Mouse (Mus musculus): ENCODE measurements around the gene Vmn1r175. TPM values are rescaled to one million over a fixed set of nuclear protein-coding genes. Genes with fewer than 3 reads are reported as not detected.
"Not testable (repeated sequence)": the region's sequence is repeated elsewhere in the genome, so short reads cannot be mapped to it uniquely, and the experiment has no call there.

Gene Vmn1r175
- not detected in 2 replicates for total RNA-seq (2012; rRNA removed)
- polyA plus RNA-seq (2012; ENCODE audit: insufficient read depth in 1 of 2, insufficient read length in 2 of 2, low read depth in 1 of 2, low replicate concordance in 2 of 2, missing spikeins in 1 of 2) = not detected

GRCm38 (mm10) chr7:23810543-23810942 lies at the start of gene Vmn1r175:
Vmn1r175 (minus strand) TSS chr7:23810643.
- H3K4me1 ChIP-seq (ENCODE audit: control insufficient read depth in 1 of 2, insufficient read depth in 2 of 2, low read length in 2 of 2); H3K27ac ChIP-seq (ENCODE audit: control insufficient read depth, low read depth, low read length); H3K4me3 ChIP-seq (ENCODE audit: control insufficient read depth in 1 of 2, insufficient read depth in 1 of 2, low read depth in 2 of 2, low read length in 2 of 2); H3K36me3 ChIP-seq (ENCODE audit: control insufficient read depth in 1 of 2, insufficient read depth in 2 of 2, low read length in 2 of 2); H3K27me3 ChIP-seq (ENCODE audit: control insufficient read depth in 1 of 2, insufficient read depth in 2 of 2, low read length in 2 of 2); H3K79me2 ChIP-seq (ENCODE audit: control insufficient read depth, insufficient read depth, low read length, poor library complexity); DNase-seq (ENCODE audit: low read depth, low spot score); H3K9me3 ChIP-seq (replicated peaks; ENCODE audit: insufficient read depth, low read length); H3K9ac ChIP-seq (ENCODE audit: control insufficient read depth, low read depth, low read length, poor library complexity, severe bottlenecking): not testable (repeated sequence)

DNA sequence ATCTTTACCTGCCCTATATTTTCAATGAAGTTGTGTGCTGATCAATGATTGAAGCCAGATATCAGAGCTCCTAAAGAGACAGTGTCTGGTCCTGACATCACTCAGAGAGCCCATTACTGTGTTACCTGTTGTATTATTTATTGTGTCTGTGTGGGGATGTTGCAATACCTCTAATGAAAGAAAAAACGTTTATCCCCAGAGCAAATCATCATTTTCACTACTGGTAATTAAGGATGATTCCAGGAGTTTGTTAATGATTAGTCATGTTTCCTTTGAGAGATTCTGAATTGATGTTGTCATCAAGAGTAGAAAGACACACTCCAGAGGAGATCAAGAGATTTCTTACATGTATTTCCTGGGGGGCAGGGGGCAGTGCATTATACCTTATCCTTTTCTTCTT lies 26.8 kb upstream of the Vmn1r175 start, which contains the start of gene Vmn1r176:
Gene Vmn1r176, minus strand, starts transcription at position 101 of the 400 bp plus-strand sequence.
- H3K4me1 ChIP-seq (ENCODE audit: control insufficient read depth in 1 of 2, insufficient read depth in 2 of 2, low read length in 2 of 2); DNase-seq (ENCODE audit: low read depth, low spot score); H3K9ac ChIP-seq (ENCODE audit: control insufficient read depth, low read depth, low read length, poor library complexity, severe bottlenecking): not testable (repeated sequence)

DNA sequence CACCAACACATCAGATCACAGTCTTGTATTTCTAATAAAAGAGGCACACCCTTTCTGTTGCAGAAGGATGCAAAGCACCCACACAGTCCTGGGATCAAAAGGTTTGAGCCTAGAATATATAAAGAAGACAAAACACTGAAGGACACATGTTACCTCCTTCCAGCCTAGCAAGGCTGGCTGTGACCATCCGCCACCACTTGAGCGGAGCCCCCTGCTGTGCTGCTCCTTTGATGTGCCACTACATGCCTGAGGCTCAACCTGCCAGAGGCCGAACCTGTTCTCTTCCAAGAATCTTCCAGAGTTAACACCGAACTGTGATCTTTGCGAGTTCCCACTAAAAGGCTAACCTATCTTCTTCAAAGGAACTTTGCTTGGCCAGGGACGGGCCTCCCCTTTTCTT lies 25.9 kb downstream of the Vmn1r175 start:
- Histone ChIP-seq H3K79me2 (ENCODE audit: control insufficient read depth, insufficient read depth, low read length, poor library complexity) (no peaks in the 10 kb centered on the region), H3K9ac (ENCODE audit: control insufficient read depth, low read depth, low read length, poor library complexity, severe bottlenecking) (no peak overlapping the region), H3K4me3 (ENCODE audit: control insufficient read depth in 1 of 2, insufficient read depth in 1 of 2, low read depth in 2 of 2, low read length in 2 of 2) (no peak overlapping the region), H3K9me3 (replicated peaks; ENCODE audit: insufficient read depth, low read length) (no peaks in the 10 kb centered on the region), H3K4me1 (ENCODE audit: control insufficient read depth in 1 of 2, insufficient read depth in 2 of 2, low read length in 2 of 2) (no peaks in the 10 kb centered on the region), H3K27me3 (ENCODE audit: control insufficient read depth in 1 of 2, insufficient read depth in 2 of 2, low read length in 2 of 2) (no peaks in the 10 kb centered on the region), H3K27ac (ENCODE audit: control insufficient read depth, low read depth, low read length) (no peak overlapping the region), H3K36me3 (ENCODE audit: control insufficient read depth in 1 of 2, insufficient read depth in 2 of 2, low read length in 2 of 2) (no peaks in the 10 kb centered on the region)
- TF ChIP-seq MAFK (IDR thresholded peaks at IDR 0.05; ENCODE audit: borderline replicate concordance, low read depth, low read length) (no peak), TBP (IDR thresholded peaks at IDR 0.05; ENCODE audit: low read depth, low read length) (no peak), RAD21 (IDR thresholded peaks at IDR 0.05; ENCODE audit: low read depth, low read length) (no peak), MYC (IDR thresholded peaks at IDR 0.05; ENCODE audit: low read depth, low read length) (no peak), HCFC1 (IDR thresholded peaks at IDR 0.05; ENCODE audit: low read depth, low read length) (no peak), RCOR1 (IDR thresholded peaks at IDR 0.05; ENCODE audit: low read depth, low read length) (no peak), USF1 (IDR thresholded peaks at IDR 0.05; ENCODE audit: low read depth, low read length) (no peak), JUND (IDR thresholded peaks at IDR 0.05; ENCODE audit: low read depth, low read length) (no peak), ZMIZ1 (IDR thresholded peaks at IDR 0.05; ENCODE audit: low read depth, low read length) (no peak), CTCF (IDR thresholded peaks at IDR 0.05 in 2 of 3, conservative IDR thresholded peaks at IDR 0.05 in 1 of 3; ENCODE audit: control insufficient read depth in 1 of 3, insufficient read depth in 1 of 3, low read depth in 2 of 3, low read length in 3 of 3, poor library complexity in 1 of 3, severe bottlenecking in 1 of 3) (no peak), UBTF (IDR thresholded peaks at IDR 0.05; ENCODE audit: borderline replicate concordance, insufficient read depth, low read depth, low read length) (no peak), ZC3H11A (IDR thresholded peaks at IDR 0.05; ENCODE audit: low read depth, low read length) (no peak), GATA1 (IDR thresholded peaks at IDR 0.05; ENCODE audit: low read depth, low read length) (no peak), KAT2A (conservative IDR thresholded peaks at IDR 0.05; ENCODE audit: low read depth, low read length) (no peak), NRF1 (IDR thresholded peaks at IDR 0.05; ENCODE audit: insufficient read depth, low read depth, low read length, poor library complexity, severe bottlenecking) (no peak), CHD1 (IDR thresholded peaks at IDR 0.05; ENCODE audit: low read depth, low read length) (no peak), MYB (IDR thresholded peaks at IDR 0.05; ENCODE audit: low read depth, low read length) (no peak), CHD2 (IDR thresholded peaks at IDR 0.05; ENCODE audit: low read length) (no peak)
- no peak for DNase-seq (ENCODE audit: low read depth, low spot score)

More for the DNA sequence above, 26.8 kb upstream of the Vmn1r175 start, which contains the start of gene Vmn1r176:
- H3K27me3 ChIP-seq (ENCODE audit: control insufficient read depth in 1 of 2, insufficient read depth in 2 of 2, low read length in 2 of 2); H3K27ac ChIP-seq (ENCODE audit: control insufficient read depth, low read depth, low read length); H3K79me2 ChIP-seq (ENCODE audit: control insufficient read depth, insufficient read depth, low read length, poor library complexity); H3K36me3 ChIP-seq (ENCODE audit: control insufficient read depth in 1 of 2, insufficient read depth in 2 of 2, low read length in 2 of 2); H3K9me3 ChIP-seq (replicated peaks; ENCODE audit: insufficient read depth, low read length); H3K4me3 ChIP-seq (ENCODE audit: control insufficient read depth in 1 of 2, insufficient read depth in 1 of 2, low read depth in 2 of 2, low read length in 2 of 2): not testable (repeated sequence)

Data from MEL (cell line).